Comparison of ENCODE assay signal across 9 mouse cellular contexts in the genomic region with DNA sequence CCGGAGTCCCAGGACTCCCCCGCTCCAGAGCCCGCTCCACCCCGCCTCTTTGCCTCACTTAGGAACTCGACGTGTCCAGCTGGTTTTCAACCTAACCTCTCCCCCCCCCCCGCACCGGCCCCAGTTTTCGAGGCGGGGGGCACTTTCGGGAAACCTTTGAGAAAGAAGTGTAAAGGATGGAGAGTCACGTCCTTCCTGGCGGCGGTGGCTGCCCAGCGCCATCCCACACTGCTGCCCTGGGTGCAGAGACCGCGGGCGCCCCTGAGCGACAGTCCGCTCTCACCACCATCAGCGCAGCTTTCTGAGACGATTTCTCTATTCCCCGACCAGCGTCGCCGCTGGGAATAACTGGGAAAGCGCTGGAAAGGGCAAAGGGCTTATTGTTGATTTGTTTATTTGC. TPM values are rescaled to one million over a fixed set of nuclear protein-coding genes. Genes with fewer than 3 reads are reported as not detected.
DNase-seq lines count a peak whose midpoint lies in the region; ATAC-seq and TF ChIP-seq lines count a peak whose summit lies in the region.
"Had no signal": no experiment of that assay in that cellular context is flagged by ENCODE, and none has a peak within 500 bp of the region (broad histone marks: within the 10 kb centered on the region; RNA-seq: fewer than 3 reads in every experiment).

No protein-coding gene starts in this region.

- H3K4me2 ChIP-seq in embryonic facial prominence, embryonic 12.5 days (replicated peaks): peak overlapping the region; percentile 72

- no peak for DNase-seq in ES-E14 (ENCODE audit: low read depth, low spot score)
- peak; percentile 72 to 73 for DNase-seq in heart, postnatal 10 days
- peak; percentile 78 to 86 for DNase-seq in kidney, postnatal 4 days
- DNase-seq in midbrain, embryonic 10.5 days (ENCODE audit: low spot score): peak; percentile 69
- DNase-seq in frontal cortex, postnatal 10 days (ENCODE audit: low spot score in 2 of 2): no peak
- DNase-seq in urinary bladder, postnatal 14 days (ENCODE audit: low spot score): no peak
- DNase-seq in thymus, postnatal 0 days (ENCODE audit: low spot score): no peak

- in situ Hi-C loops in ES-E14 (cut with MboI; ENCODE audit: low sequenced_read_pairs in 2 of 2, unreplicated experiment in 2 of 2): no loop called here

- peaks cover 33% of the 10 kb centered on the region for H3K27me3 ChIP-seq in embryonic facial prominence, embryonic 12.5 days
- H3K27me3 ChIP-seq in midbrain, embryonic 10.5 days (ENCODE audit: low read depth, poor library complexity, severe bottlenecking): peaks cover 99% of the 10 kb centered on the region

- no peaks in the 10 kb centered on the region for H3K9me3 ChIP-seq in ES-E14 (ENCODE audit: control insufficient read depth, insufficient read depth, low read depth, low read length)
- no peaks in the 10 kb centered on the region for H3K9me3 ChIP-seq in embryonic facial prominence, embryonic 12.5 days
- H3K9me3 ChIP-seq in midbrain, embryonic 10.5 days (replicated peaks): no peaks in the 10 kb centered on the region

- H3K4me1 ChIP-seq in ES-E14 (ENCODE audit: control insufficient read depth in 2 of 2, insufficient read depth in 2 of 2, low read length in 2 of 2, poor library complexity in 1 of 2): 0 out of 4 replicates have a peak, but pooled peaks cover 0 to 2% of the 10 kb centered on the region in 2 experiments
- peaks cover 25% of the 10 kb centered on the region for H3K4me1 ChIP-seq in embryonic facial prominence, embryonic 12.5 days
- H3K4me1 ChIP-seq in midbrain, embryonic 10.5 days: peaks cover 55% of the 10 kb centered on the region

- 0% methylated on average over 27 of the region's 27 CpGs for WGBS in embryonic facial prominence, embryonic 12.5 days
- WGBS in midbrain, embryonic 10.5 days: under 1% methylated on average over 27 of the region's 27 CpGs

- peak overlapping the region; percentile 75 for H3K9ac ChIP-seq in ES-E14 (ENCODE audit: insufficient read depth, low read depth, low read length, poor library complexity, severe bottlenecking)
- H3K9ac ChIP-seq in embryonic facial prominence, embryonic 12.5 days: peak overlapping the region; percentile 71

- peaks cover 13% of the 10 kb centered on the region for H3K36me3 ChIP-seq in ES-E14 (ENCODE audit: control insufficient read depth, insufficient read depth, low read length, poor library complexity, severe bottlenecking)
- H3K36me3 ChIP-seq in embryonic facial prominence, embryonic 12.5 days: peaks cover 8% of the 10 kb centered on the region; the same call in 1 of the 2 replicates
- peaks cover 3% of the 10 kb centered on the region; the same call in 1 of the 2 replicates for H3K36me3 ChIP-seq in midbrain, embryonic 10.5 days

- H3K27ac ChIP-seq in ES-E14 (ENCODE audit: insufficient read depth, low read depth, low read length, poor library complexity, severe bottlenecking): no peak overlapping the region
- peak overlapping the region; percentile 93 for H3K27ac ChIP-seq in embryonic facial prominence, embryonic 12.5 days
- H3K27ac ChIP-seq in midbrain, embryonic 10.5 days (replicated peaks): no peak overlapping the region

- peak overlapping the region; percentile 67 to 77 for H3K4me3 ChIP-seq in ES-E14 (ENCODE audit: insufficient read depth in 1 of 2, low read depth in 1 of 2, low read length in 2 of 2, poor library complexity in 1 of 2, severe bottlenecking in 1 of 2)
- peak overlapping the region; percentile 60 for H3K4me3 ChIP-seq in embryonic facial prominence, embryonic 12.5 days
- H3K4me3 ChIP-seq in midbrain, embryonic 10.5 days: peak overlapping the region; percentile 63

- intact Hi-C loops in heart, postnatal 10 days (cut with DNase I): loop anchor here (1.0 to 5.0 kb wide), 5 partner anchors 146 to 396 kb away; no protein-coding TSS in a partner anchor

- ATAC-seq in embryonic facial prominence, embryonic 12.5 days (ENCODE audit: insufficient number of reproducible peaks, insufficient read depth, low FRiP score, low TSS enrichment): no peak

TF ChIP-seq in ES-E14, 5 proteins besides CTCF, POLR2A, EP300 and RAD21:
- TF ChIP-seq ZC3H11A (IDR thresholded peaks at IDR 0.05; ENCODE audit: borderline replicate concordance, low read depth, low read length) (no peak), CHD2 (IDR thresholded peaks at IDR 0.05; ENCODE audit: low read depth, low read length) (no peak), ZNF384 (IDR thresholded peaks at IDR 0.05; ENCODE audit: low read depth, low read length) (no peak), MAFK (IDR thresholded peaks at IDR 0.05; ENCODE audit: insufficient read depth, low read depth, low read length) (no peak), HCFC1 (IDR thresholded peaks at IDR 0.05; ENCODE audit: borderline replicate concordance, insufficient read depth, low read length) (no peak)

RNA-seq across cellular contexts. Expression of a gene that starts 1.8 kb away (rescaled TPM):
- 36.5 and 73.9 TPM in 2 replicates for total RNA-seq in ES-E14 (2012; rRNA removed)
- polyA plus RNA-seq in embryonic facial prominence, embryonic 12.5 days (2016; fragmentation: Nextera tagmentation; extraction: Ambion mirVana): 41.5 and 45.7 TPM in 2 replicates
- 10 to 100 TPM; 14.4 to 20.5 TPM for total RNA-seq in heart, postnatal 10 days (2021)
- polyA plus RNA-seq in midbrain, embryonic 10.5 days (2016; fragmentation: Nextera tagmentation; extraction: Ambion mirVana): 9.5 and 10.8 TPM in 2 replicates
- polyA plus RNA-seq in thymus, postnatal 0 days (2015; fragmentation: Nextera tagmentation; extraction: Ambion mirVana): 0.80 and 0.82 TPM in 2 replicates

RNA-seq across cellular contexts. Expression of a gene that starts 9.4 kb away (rescaled TPM):
- total RNA-seq in ES-E14 (2012; rRNA removed): not detected in 2 replicates
- polyA plus RNA-seq in embryonic facial prominence, embryonic 12.5 days (2016; fragmentation: Nextera tagmentation; extraction: Ambion mirVana): 0.23 and 0.36 TPM in 2 replicates
- not detected for total RNA-seq in heart, postnatal 10 days (2021)
- not detected in 2 replicates for polyA plus RNA-seq in midbrain, embryonic 10.5 days (2016; fragmentation: Nextera tagmentation; extraction: Ambion mirVana)
- not detected in 2 replicates for polyA plus RNA-seq in thymus, postnatal 0 days (2015; fragmentation: Nextera tagmentation; extraction: Ambion mirVana)
- total RNA-seq: layer of hippocampus, postnatal 10 days had no signal

Comparison
In these comparisons a context has a peak if more than half of its experiments do, and no peak if none do; other contexts are left out.
1. DNase-seq: peak in heart, postnatal 10 days (2 of 2), kidney, postnatal 4 days (2 of 2) and midbrain, embryonic 10.5 days (single experiment); none in ES-E14 (single experiment), frontal cortex, postnatal 10 days (0 of 2), urinary bladder, postnatal 14 days (single experiment) and thymus, postnatal 0 days (single experiment).
2. Peak in every context shown above with its lines, with median percentiles within 50 percentile points of each other: H3K4me3 ChIP-seq.